Mouse (Mus musculus) adrenal gland, adult 18-20 months (tissue): Measurements from ENCODE around the gene Txnip. TPM values are rescaled to one million over a fixed set of nuclear protein-coding genes. Genes with fewer than 3 reads are reported as not detected.
"Not testable (repeated sequence)": the region's sequence is repeated elsewhere in the genome, so short reads cannot be mapped to it uniquely, and the experiment has no call there.

Experiments used
- DNase-seq, 2 experiments: peaks; one replicate each; pipeline ENCODE4 v3.0.0; 2021 to 2022; ENCODE audit warnings: low spot score in 2 of 2
- long read RNA-seq, 2 experiments: library from polyadenylated mRNA; stranded (forward); transcript quantifications; one replicate each; pipeline ENCODE4 v2.0.0; 2021
- total RNA-seq, 2 experiments: library from RNA; stranded (reverse); gene quantifications; 1 replicate in 1 of 2; 2 replicates in 1 of 2; pipeline ENCODE4 v1.2.3; 2021

The Txnip gene
- 100 to 1,000 TPM; 539 to 784 TPM for total RNA-seq
- long read RNA-seq, experiment 1, transcript Txnip-201 (8 exons, 2,795 nt), result minor isoform, 44 of 130 reads
- long read RNA-seq, experiment 1, transcript Txnip-202 (8 exons, 2,827 nt), result major isoform, 58 of 130 reads
- long read RNA-seq, experiment 1, partial matches to known transcripts, result 22 of 130 reads
- long read RNA-seq, experiment 1, other reads (novel, unspliced or antisense), result 3 of 130 reads
- long read RNA-seq, experiment 2, transcript Txnip-202 (8 exons, 2,827 nt), result major isoform, 59 of 223 reads
- long read RNA-seq, experiment 2, transcript Txnip-203 (2 exons, 393 nt), result minor isoform, 21 of 223 reads
- long read RNA-seq, experiment 2, transcript Txnip-201 (8 exons, 2,795 nt), result minor isoform, 37 of 223 reads
- long read RNA-seq, experiment 2, partial matches to known transcripts, result 97 of 223 reads
- long read RNA-seq, experiment 2, other reads (novel, unspliced or antisense), result 9 of 223 reads

GRCm38 (mm10) chr3:96557694-96558093 is at the start of gene Txnip:
TSS of gene Txnip (plus strand) at chr3:96557957.
- peak; percentile 100 for DNase-seq

GRCm38 (mm10) chr3:96507966-96508365 is 49.8 kb upstream of the Txnip start:
- DNase-seq, result not testable (repeated sequence)

GRCm38 (mm10) chr3:96520171-96520570 is 37.6 kb upstream of the Txnip start:
- no peak for DNase-seq

- no peak for DNase-seq
Measured at GRCm38 (mm10) chr3:96522149-96522548, 35.6 kb upstream of the Txnip start.

GRCm38 (mm10) chr3:96524028-96524810 is 33.5 kb upstream of the Txnip start:
- no peak for DNase-seq

- DNase-seq, result no peak
Measured at GRCm38 (mm10) chr3:96524914-96525313, 32.8 kb upstream of the Txnip start, which contains the start of gene Hfe2. TSS of gene Hfe2 (plus strand) at chr3:96525172.

- no peak for DNase-seq
Measured at GRCm38 (mm10) chr3:96526013-96526762, 31.6 kb upstream of the Txnip start.

- no peak for DNase-seq
Measured at GRCm38 (mm10) chr3:96526864-96527542, 30.8 kb upstream of the Txnip start.

- DNase-seq, result no peak
Measured at GRCm38 (mm10) chr3:96528506-96528905, 29.3 kb upstream of the Txnip start.

GRCm38 (mm10) chr3:96532050-96532449 is 25.7 kb upstream of the Txnip start:
- no peak for DNase-seq

- no peak for DNase-seq
Measured at GRCm38 (mm10) chr3:96534300-96534699, 23.5 kb upstream of the Txnip start.

- no peak for DNase-seq
Measured at GRCm38 (mm10) chr3:96539316-96539715, 18.4 kb upstream of the Txnip start.

- DNase-seq, result no peak
Measured at GRCm38 (mm10) chr3:96540740-96541139, 17.0 kb upstream of the Txnip start.

- no peak for DNase-seq
Measured at GRCm38 (mm10) chr3:96541328-96542078, 16.3 kb upstream of the Txnip start.

- no peak for DNase-seq
Measured at GRCm38 (mm10) chr3:96542554-96542953, 15.2 kb upstream of the Txnip start.

- DNase-seq, result no peak
Measured at GRCm38 (mm10) chr3:96543345-96543744, 14.4 kb upstream of the Txnip start.

- no peak for DNase-seq
Measured at GRCm38 (mm10) chr3:96545565-96545964, 12.2 kb upstream of the Txnip start.

- DNase-seq, result no peak
Measured at GRCm38 (mm10) chr3:96546880-96547279, 10.9 kb upstream of the Txnip start.

GRCm38 (mm10) chr3:96547389-96547960 is 10.3 kb upstream of the Txnip start:
- peak; percentile 78 to 84 for DNase-seq

- no peak for DNase-seq
Measured at GRCm38 (mm10) chr3:96548824-96549223, 8.9 kb upstream of the Txnip start.
